Mouse (Mus musculus) ES-Bruce4 (cell line): ENCODE measurements around the gene Pip5k1b.

Source experiments
- CTCF ChIP-seq: IDR thresholded peaks from one replicate; pipeline ENCODE4 v1.8.1; 2011; ENCODE audit warnings: low read depth, low read length
- EP300 ChIP-seq: IDR thresholded peaks from 2 replicates; pipeline ENCODE4 v1.6.1; 2011; ENCODE audit warnings: low read depth, low read length; ENCODE audit not compliant: insufficient read depth

DNA sequence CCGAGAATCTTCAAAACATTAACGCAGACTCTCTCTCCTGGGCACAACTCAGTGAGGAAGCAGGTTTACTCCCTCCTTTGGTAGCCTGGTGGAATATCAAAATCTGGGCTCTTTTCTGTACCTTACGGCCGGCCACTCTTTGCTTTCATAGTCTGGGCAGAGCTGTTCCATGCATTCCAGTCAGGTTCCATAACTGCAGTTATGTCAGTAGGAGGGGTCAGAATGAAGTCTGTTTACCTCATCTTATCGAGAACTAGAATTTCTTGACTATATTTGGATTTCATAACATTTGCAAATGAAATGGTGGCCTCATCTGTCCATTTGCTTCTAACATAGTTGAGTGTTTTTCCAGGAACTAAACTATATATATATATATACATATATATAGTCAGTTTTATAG lies 55.2 kb downstream of the Pip5k1b start:
- TF ChIP-seq CTCF (no peak), EP300 (no peak)
